Mouse (Mus musculus) C2C12 (cell line): ENCODE measurements at regions not wholly inside any gene's neighbourhood (a gene's known extent, or its start where the extent isn't known, plus 50 kb on each side); places are given as distances from the start of the nearest gene placed in this dataset.

Source experiments
- CEBPB ChIP-seq: IDR thresholded peaks from one replicate; pipeline ENCODE4 v1.6.1; 2011; ENCODE audit warnings: low read depth, mild to moderate bottlenecking, control low read depth, moderate library complexity
- CTCF ChIP-seq: IDR thresholded peaks from one replicate; pipeline ENCODE4 v1.5.1; 2011; ENCODE audit not compliant: control insufficient read depth, insufficient read depth, insufficient read length
- MAX ChIP-seq: IDR thresholded peaks from one replicate; pipeline ENCODE4 v1.6.1; 2011; ENCODE audit warnings: mild to moderate bottlenecking, control low read depth
- MYOD1 ChIP-seq: IDR thresholded peaks from one replicate; pipeline ENCODE4 v1.6.1; 2011; ENCODE audit warnings: low read depth; ENCODE audit not compliant: control insufficient read depth, insufficient read length
- MYOG ChIP-seq: IDR thresholded peaks from one replicate; pipeline ENCODE4 v1.6.1; 2011; ENCODE audit not compliant: control insufficient read depth, insufficient read length; ENCODE audit errors: extremely low read depth
- USF1 ChIP-seq: IDR thresholded peaks from one replicate; pipeline ENCODE4 v1.6.1; 2011; ENCODE audit warnings: low read depth, mild to moderate bottlenecking, control low read depth, moderate library complexity

GRCm38 (mm10) chr14:118371336-118371735 lies 104.6 kb downstream of the Gm9376 start:
- TF ChIP-seq CTCF (no peak), MAX (no peak), MYOD1 (no peak), USF1 (no peak), CEBPB (no peak), MYOG (no peak)
